Mouse (Mus musculus) midbrain, embryonic 11.5 days (tissue): ENCODE measurements around the gene Ap1m2. TPM values are rescaled to one million over a fixed set of nuclear protein-coding genes. Genes with fewer than 3 reads are reported as not detected.
A peak's percentile ranks its signal among the peaks of the same experiment; 100 is the strongest.
"Not testable (repeated sequence)": the region's sequence is repeated elsewhere in the genome, so short reads cannot be mapped to it uniquely, and the experiment has no call there.

ENCODE experiments used
- ATAC-seq: fragments of 200-750 bp; cut with Nextera tagmentation; 2 replicates; pipeline ENCODE4 v1.8.0; 2017; ENCODE audit warnings: moderate TSS enrichment, moderate library complexity; ENCODE audit not compliant: low FRiP score
- DNase-seq: peaks from one replicate; pipeline ENCODE4 v3.0.0; 2015; ENCODE audit warnings: low spot score; ENCODE audit errors: missing footprints
- H3K27ac ChIP-seq: fragments of 300-500 bp; sonication (generic); 2 replicates; pipeline ENCODE4 v1.5.1; 2014; ENCODE audit warnings: low read depth, low read length
- H3K27me3 ChIP-seq: fragments of 300-500 bp; sonication (generic); 2 replicates; pipeline ENCODE4 v1.6.1; 2014; ENCODE audit warnings: mild to moderate bottlenecking, low read length, moderate library complexity, mixed read lengths; ENCODE audit not compliant: control insufficient read depth, insufficient read depth
- H3K36me3 ChIP-seq: fragments of 300-500 bp; sonication (generic); 2 replicates; pipeline ENCODE4 v1.6.1; 2014; ENCODE audit warnings: mild to moderate bottlenecking, low read length, moderate library complexity, mixed read lengths; ENCODE audit not compliant: control insufficient read depth, insufficient read depth
- H3K4me1 ChIP-seq: fragments of 300-500 bp; sonication (generic); 2 replicates; pipeline ENCODE4 v1.6.1; 2014; ENCODE audit warnings: low read length; ENCODE audit not compliant: control insufficient read depth, insufficient read depth
- H3K4me2 ChIP-seq: fragments of 300-500 bp; sonication (generic); 2 replicates; pipeline ENCODE4 v1.6.1; 2014; ENCODE audit warnings: mild to moderate bottlenecking, moderate library complexity
- H3K4me3 ChIP-seq: fragments of 300-500 bp; sonication (generic); 2 replicates; pipeline ENCODE4 v1.5.1; 2014; ENCODE audit warnings: low read depth, low read length
- H3K9ac ChIP-seq: fragments of 300-500 bp; sonication (generic); 2 replicates; pipeline ENCODE4 v1.6.1; 2014; ENCODE audit warnings: low read length
- H3K9me3 ChIP-seq: fragments of 300-500 bp; sonication (generic); 2 replicates; pipeline ENCODE4 v1.6.1; 2016; ENCODE audit warnings: low read length; ENCODE audit not compliant: control insufficient read depth
- WGBS: fragments of 180-500 bp; shearing (Covaris S2); extraction: QIAGEN DNeasy Blood & Tissue Kit; methylation state at CpG from one replicate; pipeline ENCODE4 v1.1.7; 2014; 5-methylcytosine and 5-hydroxymethylcytosine counted together
- polyA plus RNA-seq: library from polyadenylated mRNA; unstranded; fragments of >200 nt; fragmentation: Nextera tagmentation; extraction: Ambion mirVana; gene quantifications from 2 replicates; pipeline ENCODE4 v1.2.1, GENCODE M21; 2014

Ap1m2 gene
- polyA plus RNA-seq, 1 experiment from 2014 or later = 0.68 TPM

GRCm38 (mm10) chr9:21309150-21309741 lies 2.9 kb downstream of the Ap1m2 start:
- DNase-seq = no peak
- peaks cover 15% of the 10 kb centered on the region for H3K27me3 ChIP-seq

GRCm38 (mm10) chr9:21305065-21305464 lies 7.1 kb downstream of the Ap1m2 start:
- 91% methylated on average over 7 of the region's 7 CpGs for WGBS

More at GRCm38 (mm10) chr9:21309150-21309741, 2.9 kb downstream of the Ap1m2 start:
- H3K27ac ChIP-seq = no peak overlapping the region
- H3K4me3 ChIP-seq = no peak overlapping the region
- no peak overlapping the region for H3K9ac ChIP-seq
- WGBS = 76% methylated on average over 15 of the region's 15 CpGs
- H3K9me3 ChIP-seq = no peaks in the 10 kb centered on the region
- no peaks in the 10 kb centered on the region for H3K4me1 ChIP-seq
- no peak overlapping the region for H3K4me2 ChIP-seq
- H3K36me3 ChIP-seq = no peaks in the 10 kb centered on the region
- no peak for ATAC-seq

DNA sequence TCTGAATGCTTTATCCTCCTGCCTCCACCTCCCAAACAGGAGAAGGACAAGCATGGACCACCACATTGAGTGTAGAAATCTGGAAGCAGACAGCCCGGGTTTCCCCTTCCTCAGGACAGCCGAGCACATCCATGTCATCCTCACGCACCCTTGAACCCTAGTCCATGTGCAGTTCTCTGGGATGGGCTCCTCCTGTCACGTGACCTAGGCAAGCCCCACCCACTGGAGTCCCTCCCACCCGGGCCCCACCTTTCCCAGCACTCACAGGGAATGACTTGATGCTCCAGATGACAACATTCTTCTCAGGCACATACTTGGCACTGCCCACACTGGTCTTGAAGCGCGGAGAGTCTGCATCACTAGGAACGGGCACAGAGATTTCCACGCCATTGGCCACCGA lies 13.1 kb downstream of the Ap1m2 start:
- Histone ChIP-seq H3K27me3 (no peaks in the 10 kb centered on the region), H3K4me1 (no peaks in the 10 kb centered on the region), H3K4me3 (no peak overlapping the region), H3K27ac (no peak overlapping the region), H3K9ac (no peak overlapping the region), H3K36me3 (no peaks in the 10 kb centered on the region), H3K9me3 (no peaks in the 10 kb centered on the region), H3K4me2 (no peak overlapping the region)
- DNase-seq (no peak), ATAC-seq (no peak)
- WGBS = 85% methylated on average over 10 of the region's 10 CpGs

More at GRCm38 (mm10) chr9:21305065-21305464, 7.1 kb downstream of the Ap1m2 start:
- Histone ChIP-seq H3K27ac (no peak overlapping the region), H3K9me3 (no peaks in the 10 kb centered on the region), H3K9ac (no peak overlapping the region), H3K27me3 (no peaks in the 10 kb centered on the region), H3K4me3 (no peak overlapping the region), H3K4me1 (no peaks in the 10 kb centered on the region), H3K36me3 (no peaks in the 10 kb centered on the region), H3K4me2 (no peak overlapping the region)
- DNase-seq (no peak), ATAC-seq (no peak)

GRCm38 (mm10) chr9:21292271-21292670 lies 19.9 kb downstream of the Ap1m2 start:
- Histone ChIP-seq H3K36me3 (no peaks in the 10 kb centered on the region; the same call in 1 of the 2 replicates), H3K27me3 (no peaks in the 10 kb centered on the region), H3K27ac (no peak overlapping the region), H3K4me1 (peaks cover 22% of the 10 kb centered on the region), H3K9ac (no peak overlapping the region; the same call in 1 of the 2 replicates), H3K4me2 (no peak overlapping the region; the same call in 1 of the 2 replicates), H3K9me3 (no peaks in the 10 kb centered on the region), H3K4me3 (no peak overlapping the region)
- 84% methylated on average over 3 of the region's 3 CpGs for WGBS
- DNase-seq (no peak), ATAC-seq (no peak)

GRCm38 (mm10) chr9:21291868-21292267 lies 20.3 kb downstream of the Ap1m2 start:
- H3K9ac ChIP-seq = peak overlapping the region; percentile 58
- not testable (repeated sequence) for ATAC-seq, H3K27me3 ChIP-seq, H3K36me3 ChIP-seq, H3K9me3 ChIP-seq, DNase-seq
- H3K27ac ChIP-seq = peak overlapping the region; percentile 81
- WGBS = 24% methylated on average over 7 of the region's 7 CpGs
- peak overlapping the region; percentile 40 for H3K4me2 ChIP-seq
- peak overlapping the region; percentile 71 for H3K4me3 ChIP-seq
- peaks cover 26% of the 10 kb centered on the region for H3K4me1 ChIP-seq

- peak within 1 kb of the TSS; percentile 73 for H3K9ac ChIP-seq
- no peaks in the 10 kb centered on the region; the same call in 1 of the 2 replicates for H3K36me3 ChIP-seq
- peak within 1 kb of the TSS; percentile 81 for H3K27ac ChIP-seq
- peaks cover 30% of the 10 kb centered on the region for H3K4me1 ChIP-seq
- H3K9me3 ChIP-seq = no peaks in the 10 kb centered on the region
- DNase-seq = peak; percentile 100
- H3K27me3 ChIP-seq = no peaks in the 10 kb centered on the region
- H3K4me2 ChIP-seq = peak within 1 kb of the TSS; percentile 54
- peak; percentile 96 for ATAC-seq
- under 1% methylated on average over 51 of the region's 51 CpGs for WGBS
- peak within 1 kb of the TSS; percentile 71 for H3K4me3 ChIP-seq
Measured at GRCm38 (mm10) chr9:21291022-21291787, 20.9 kb downstream of the Ap1m2 start, which contains the start of gene Cdkn2d. Cdkn2d (minus strand) TSS chr9:21291407.

DNA sequence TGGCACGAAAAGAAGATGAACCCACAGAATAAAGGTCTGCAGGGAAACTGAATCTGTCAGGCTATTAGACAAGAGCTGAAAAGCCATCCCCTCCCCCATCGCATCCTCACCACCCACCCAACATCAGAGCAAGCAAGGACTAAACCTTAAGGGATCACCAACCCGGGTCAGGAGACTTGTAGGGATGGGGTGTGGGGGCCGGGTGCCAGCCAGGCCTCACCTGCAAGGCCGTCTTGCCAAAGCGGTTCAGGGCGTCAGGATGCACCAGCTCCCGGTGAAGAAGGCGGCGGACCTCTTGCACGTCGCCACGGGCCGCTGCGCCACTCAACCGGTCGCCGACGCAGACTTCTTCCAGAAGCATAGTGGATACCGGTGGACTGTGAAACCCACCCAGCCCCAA lies 21.5 kb downstream of the Ap1m2 start:
- Histone ChIP-seq H3K27ac (peak overlapping the region; percentile 62), H3K4me2 (peak overlapping the region; percentile 54), H3K4me1 (peaks cover 30% of the 10 kb centered on the region), H3K4me3 (peak overlapping the region; percentile 71), H3K36me3 (no peaks in the 10 kb centered on the region; the same call in 1 of the 2 replicates), H3K27me3 (no peaks in the 10 kb centered on the region), H3K9me3 (no peaks in the 10 kb centered on the region), H3K9ac (peak overlapping the region; percentile 73)
- under 1% methylated on average over 20 of the region's 20 CpGs for WGBS
- ATAC-seq = no peak
- DNase-seq = no peak

GRCm38 (mm10) chr9:21289337-21289671 lies 22.8 kb downstream of the Ap1m2 start:
- Histone ChIP-seq H3K9me3 (no peaks in the 10 kb centered on the region), H3K27ac (no peak overlapping the region), H3K9ac (no peak overlapping the region), H3K27me3 (no peaks in the 10 kb centered on the region), H3K4me3 (peak overlapping the region; percentile 5; the same call in 1 of the 2 replicates), H3K36me3 (peaks cover under 1% of the 10 kb centered on the region; the same call in 1 of the 2 replicates), H3K4me2 (peak overlapping the region; percentile 54), H3K4me1 (peaks cover 30% of the 10 kb centered on the region)
- no peak for DNase-seq
- ATAC-seq = no peak
- 89% methylated on average over 2 of the region's 2 CpGs for WGBS
